10 mouse cellular contexts compared by ENCODE assay signal in genomic region chr4:81579389-81580110, GRCm38 (mm10).
DNase-seq lines count a peak whose midpoint lies in the region; ATAC-seq lines count a peak whose summit lies in the region.
"Had no signal": no experiment of that assay in that cellular context is flagged by ENCODE, and none has a peak within 500 bp of the region (broad histone marks: within the 10 kb centered on the region; RNA-seq: fewer than 3 reads in every experiment).

No protein-coding gene starts in this region.

- H3K9ac ChIP-seq in heart, embryonic 13.5 days = no peak overlapping the region
- H3K9ac ChIP-seq in embryonic facial prominence, embryonic 14.5 days (ENCODE audit: low read depth, low read length) = no peak overlapping the region
- no peak overlapping the region; the same call in 1 of the 2 replicates for H3K9ac ChIP-seq in hindbrain, embryonic 12.5 days
- H3K9ac ChIP-seq in midbrain, embryonic 15.5 days = no peak overlapping the region

- DNase-seq in heart, adult 11 months = no peak
- peak; percentile 57 for DNase-seq in embryonic facial prominence, embryonic 14.5 days (ENCODE audit: low spot score)
- DNase-seq in adrenal gland, adult 2 months = no peak
- no peak for DNase-seq in testis, postnatal 14 days (ENCODE audit: low spot score)
- DNase-seq: kidney, adult 11 months; lung, adult 18-20 months had no signal

- H3K4me1 ChIP-seq in heart, embryonic 13.5 days = peaks cover 32% of the 10 kb centered on the region
- peaks cover 23% of the 10 kb centered on the region for H3K4me1 ChIP-seq in embryonic facial prominence, embryonic 14.5 days (ENCODE audit: control insufficient read depth, insufficient read depth, low read length)
- peaks cover 16% of the 10 kb centered on the region for H3K4me1 ChIP-seq in hindbrain, embryonic 12.5 days
- peaks cover 12% of the 10 kb centered on the region for H3K4me1 ChIP-seq in midbrain, embryonic 15.5 days

- no peaks in the 10 kb centered on the region for H3K27me3 ChIP-seq in heart, embryonic 13.5 days (replicated peaks)
- H3K27me3 ChIP-seq in embryonic facial prominence, embryonic 14.5 days (replicated peaks; ENCODE audit: control insufficient read depth, insufficient read depth, low read length) = no peaks in the 10 kb centered on the region
- H3K27me3 ChIP-seq in hindbrain, embryonic 12.5 days = no peaks in the 10 kb centered on the region
- no peaks in the 10 kb centered on the region for H3K27me3 ChIP-seq in midbrain, embryonic 15.5 days (replicated peaks)

- peak overlapping the region; percentile 7; the same call in 1 of the 2 replicates for H3K27ac ChIP-seq in heart, embryonic 13.5 days (replicated peaks)
- peak overlapping the region; percentile 77 for H3K27ac ChIP-seq in embryonic facial prominence, embryonic 14.5 days (replicated peaks; ENCODE audit: low read depth, low read length)
- H3K27ac ChIP-seq in hindbrain, embryonic 12.5 days = peak overlapping the region; percentile 74
- H3K27ac ChIP-seq in midbrain, embryonic 15.5 days = peak overlapping the region; percentile 47; the same call in 1 of the 2 replicates

- H3K9me3 ChIP-seq in heart, embryonic 13.5 days = no peaks in the 10 kb centered on the region
- no peaks in the 10 kb centered on the region for H3K9me3 ChIP-seq in embryonic facial prominence, embryonic 14.5 days (ENCODE audit: control insufficient read depth, low read length)
- H3K9me3 ChIP-seq in hindbrain, embryonic 12.5 days (replicated peaks) = no peaks in the 10 kb centered on the region
- no peaks in the 10 kb centered on the region for H3K9me3 ChIP-seq in midbrain, embryonic 15.5 days

- WGBS in heart, embryonic 13.5 days = 64% methylated on average over 8 of the region's 8 CpGs
- 30% methylated on average over 8 of the region's 8 CpGs for WGBS in embryonic facial prominence, embryonic 14.5 days
- 35% methylated on average over 8 of the region's 8 CpGs for WGBS in hindbrain, embryonic 12.5 days
- WGBS in midbrain, embryonic 15.5 days = 26% methylated on average over 8 of the region's 8 CpGs

- ATAC-seq in heart, embryonic 13.5 days (ENCODE audit: extremely low read depth, insufficient number of reproducible peaks, low FRiP score, low TSS enrichment) = no peak
- 0 out of 2 replicates have a peak, but pooled peaks have one; percentile 44 for ATAC-seq in embryonic facial prominence, embryonic 14.5 days (ENCODE audit: low read depth)
- peak; percentile 19; the same call in 1 of the 2 replicates for ATAC-seq in hindbrain, embryonic 12.5 days (ENCODE audit: low FRiP score)
- ATAC-seq in midbrain, embryonic 15.5 days (replicated peaks) = 0 out of 2 replicates have a peak, but pooled peaks have one; percentile 17

- H3K4me2 ChIP-seq in heart, embryonic 13.5 days = no peak overlapping the region
- peak overlapping the region; percentile 37 for H3K4me2 ChIP-seq in embryonic facial prominence, embryonic 14.5 days (ENCODE audit: low read depth, low read length)
- no peak overlapping the region for H3K4me2 ChIP-seq in hindbrain, embryonic 12.5 days (replicated peaks)
- H3K4me2 ChIP-seq in midbrain, embryonic 15.5 days = no peak overlapping the region

- no peak overlapping the region for H3K4me3 ChIP-seq in heart, embryonic 13.5 days
- no peak overlapping the region for H3K4me3 ChIP-seq in embryonic facial prominence, embryonic 14.5 days (ENCODE audit: low read depth, low read length)
- H3K4me3 ChIP-seq in hindbrain, embryonic 12.5 days = no peak overlapping the region
- H3K4me3 ChIP-seq in midbrain, embryonic 15.5 days = no peak overlapping the region
- H3K4me3 ChIP-seq: erythroblast, embryonic 14.5 days had no signal

- H3K36me3 ChIP-seq in heart, embryonic 13.5 days = no peaks in the 10 kb centered on the region
- no peaks in the 10 kb centered on the region for H3K36me3 ChIP-seq in embryonic facial prominence, embryonic 14.5 days (ENCODE audit: control insufficient read depth, insufficient read depth, low read length)
- no peaks in the 10 kb centered on the region for H3K36me3 ChIP-seq in hindbrain, embryonic 12.5 days
- no peaks in the 10 kb centered on the region for H3K36me3 ChIP-seq in midbrain, embryonic 15.5 days (replicated peaks)

Comparison
In these comparisons a context has a peak if more than half of its experiments do, and no peak if none do; other contexts are left out.
1. H3K27ac ChIP-seq: peak in every context shown above with its lines; median percentile 77 in embryonic facial prominence, embryonic 14.5 days; 74 in hindbrain, embryonic 12.5 days; 47 in midbrain, embryonic 15.5 days; 7 in heart, embryonic 13.5 days.